Mouse (Mus musculus): ENCODE results near the gene Atxn10.

DNA sequence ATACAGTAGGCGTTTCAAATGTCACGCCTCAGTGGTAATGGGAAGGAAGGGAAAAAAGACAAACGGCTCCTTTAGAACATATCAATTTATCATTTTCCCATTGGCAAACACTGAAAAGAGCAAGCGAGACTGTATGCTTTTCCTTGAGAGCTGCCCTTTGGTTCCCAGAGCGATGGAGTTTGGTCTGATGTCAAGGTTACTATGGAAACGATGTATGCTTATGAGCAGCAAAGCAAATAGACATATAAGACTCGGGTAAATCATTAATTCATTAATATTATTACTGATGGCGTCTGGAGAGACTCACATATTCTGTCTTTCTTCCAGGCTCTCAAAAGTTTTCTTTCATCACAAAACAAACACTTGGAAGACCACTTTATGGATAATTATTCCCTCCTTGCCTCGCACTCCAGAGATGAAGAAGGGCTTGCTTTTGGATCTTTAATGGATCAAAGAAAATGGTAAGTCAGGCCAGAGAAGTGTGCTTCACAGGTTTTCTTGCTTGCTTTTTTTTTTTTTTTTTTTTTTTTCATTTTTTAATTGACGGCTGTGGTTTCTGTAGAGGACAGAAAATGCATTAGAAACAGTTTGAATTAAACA is 24.9 kb upstream of the Atxn10 start:
- TF ChIP-seq E2F4 (IDR thresholded peaks at IDR 0.05; ENCODE audit: insufficient read depth) (no peak), POLR2A (IDR thresholded peaks at IDR 0.05; ENCODE audit: insufficient read length, low read depth) (no peak), TCF12 (IDR thresholded peaks at IDR 0.05; ENCODE audit: insufficient read depth, poor library complexity, severe bottlenecking) (no peak), MAX (IDR thresholded peaks at IDR 0.05; ENCODE audit: low read depth) (no peak), POLR2AphosphoS2 (IDR thresholded peaks at IDR 0.05; ENCODE audit: insufficient read length, low read depth) (no peak), CEBPB (IDR thresholded peaks at IDR 0.05; ENCODE audit: insufficient read depth, poor library complexity, severe bottlenecking) (no peak), MYOG (IDR thresholded peaks at IDR 0.05; ENCODE audit: control insufficient read depth in 1 of 3, insufficient read depth in 1 of 3, insufficient read length in 2 of 3, low read depth in 2 of 3) (no peak), USF1 (IDR thresholded peaks at IDR 0.05; ENCODE audit: low read depth) (no peak), SRF (IDR thresholded peaks at IDR 0.05; ENCODE audit: control insufficient read depth, insufficient read length, low read depth) (no peak)

All from myocyte (in vitro differentiated cells).